Comparison of ENCODE assay signal across 16 mouse cellular contexts in the genomic region with DNA sequence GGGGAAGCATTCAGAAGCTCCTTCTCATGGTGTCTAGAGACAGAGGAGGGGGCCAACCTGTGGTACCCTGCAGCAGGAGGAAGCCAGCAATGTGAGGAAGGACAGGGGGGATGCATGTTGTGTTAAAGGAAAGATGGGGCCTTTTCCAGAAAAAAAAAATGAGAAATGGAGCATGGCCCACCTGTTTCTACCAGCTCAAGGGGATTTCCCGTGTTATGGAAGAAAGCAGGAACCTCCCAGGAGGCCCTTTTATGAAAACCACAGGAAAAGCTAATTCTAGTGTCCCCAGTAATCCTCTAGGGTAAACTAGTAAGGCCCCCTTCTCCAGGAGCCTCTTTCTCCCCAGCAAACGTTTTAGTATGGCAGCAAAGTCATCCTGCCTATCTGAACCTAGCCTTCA.
A peak's percentile ranks its signal among the peaks of the same experiment; 100 is the strongest.
DNase-seq lines count a peak whose midpoint lies in the region; ATAC-seq and TF ChIP-seq lines count a peak whose summit lies in the region.
"Had no signal": no experiment of that assay in that cellular context is flagged by ENCODE, and none has a peak within 500 bp of the region (broad histone marks: within the 10 kb centered on the region; RNA-seq: fewer than 3 reads in every experiment).

No protein-coding gene starts in this region.

- H3K4me1 ChIP-seq in hindbrain, embryonic 12.5 days: peaks cover 3% of the 10 kb centered on the region
- no peaks in the 10 kb centered on the region for H3K4me1 ChIP-seq in hindbrain, embryonic 10.5 days (replicated peaks)
- no peaks in the 10 kb centered on the region for H3K4me1 ChIP-seq in hindbrain, postnatal 0 days (ENCODE audit: insufficient read depth, low read length)
- H3K4me1 ChIP-seq: embryonic facial prominence, embryonic 12.5 days had no signal

- no peak overlapping the region for H3K4me3 ChIP-seq in hindbrain, embryonic 12.5 days
- no peak overlapping the region for H3K4me3 ChIP-seq in hindbrain, embryonic 10.5 days
- H3K4me3 ChIP-seq in left cerebral cortex, adult 2 months: no peak overlapping the region
- H3K4me3 ChIP-seq in hindbrain, postnatal 0 days (ENCODE audit: low read length): no peak overlapping the region
- H3K4me3 ChIP-seq: embryonic facial prominence, embryonic 12.5 days; hindbrain, embryonic 15.5 days had no signal

- no peak for ATAC-seq in hindbrain, embryonic 12.5 days (ENCODE audit: low FRiP score)
- no peak for ATAC-seq in hindbrain, postnatal 0 days
- ATAC-seq: forebrain, embryonic 16.5 days had no signal

- H3K27ac ChIP-seq in hindbrain, embryonic 12.5 days: peak overlapping the region; percentile 40; the same call in 1 of the 2 replicates
- no peak overlapping the region for H3K27ac ChIP-seq in hindbrain, embryonic 10.5 days
- H3K27ac ChIP-seq in left cerebral cortex, adult 2 months: peak overlapping the region; percentile 78
- peak overlapping the region; percentile 36; the same call in 1 of the 2 replicates for H3K27ac ChIP-seq in hindbrain, postnatal 0 days
- H3K27ac ChIP-seq: embryonic facial prominence, embryonic 12.5 days had no signal

- H3K36me3 ChIP-seq in hindbrain, embryonic 12.5 days: no peaks in the 10 kb centered on the region
- H3K36me3 ChIP-seq in hindbrain, embryonic 10.5 days: no peaks in the 10 kb centered on the region
- no peaks in the 10 kb centered on the region for H3K36me3 ChIP-seq in hindbrain, postnatal 0 days (ENCODE audit: insufficient read depth, low read length)
- H3K36me3 ChIP-seq: embryonic facial prominence, embryonic 12.5 days; G1E; hindbrain, embryonic 15.5 days had no signal

- 58% methylated on average over 2 of the region's 2 CpGs for WGBS in hindbrain, embryonic 12.5 days
- WGBS in hindbrain, embryonic 10.5 days: 57% methylated on average over 2 of the region's 2 CpGs
- 44% methylated on average over 2 of the region's 2 CpGs for WGBS in hindbrain, postnatal 0 days

- no peak overlapping the region for H3K9ac ChIP-seq in hindbrain, embryonic 12.5 days
- H3K9ac ChIP-seq in hindbrain, postnatal 0 days (replicated peaks; ENCODE audit: low read length): no peak overlapping the region
- H3K9ac ChIP-seq: embryonic facial prominence, embryonic 12.5 days; hindbrain, embryonic 15.5 days had no signal

- H3K9me3 ChIP-seq in hindbrain, embryonic 12.5 days (replicated peaks): no peaks in the 10 kb centered on the region
- no peaks in the 10 kb centered on the region for H3K9me3 ChIP-seq in hindbrain, embryonic 10.5 days
- H3K9me3 ChIP-seq in hindbrain, postnatal 0 days (ENCODE audit: low read length): no peaks in the 10 kb centered on the region
- H3K9me3 ChIP-seq: embryonic facial prominence, embryonic 12.5 days; G1E; hindbrain, embryonic 15.5 days had no signal

- no peak for TF ChIP-seq CTCF in left cerebral cortex, adult 2 months (IDR thresholded peaks at IDR 0.05)
- no peak for TF ChIP-seq CTCF in hindbrain, postnatal 0 days (IDR thresholded peaks at IDR 0.05; ENCODE audit: low read depth)

- no peak overlapping the region for H3K4me2 ChIP-seq in hindbrain, embryonic 12.5 days (replicated peaks)
- H3K4me2 ChIP-seq in hindbrain, postnatal 0 days (ENCODE audit: low read depth, low read length): no peak overlapping the region
- H3K4me2 ChIP-seq: embryonic facial prominence, embryonic 12.5 days; hindbrain, embryonic 15.5 days had no signal

- intact Hi-C loops in left cerebral cortex, adult 2 months (cut with DNase I): no loop called here

- H3K27me3 ChIP-seq in hindbrain, embryonic 12.5 days: no peaks in the 10 kb centered on the region
- H3K27me3 ChIP-seq in hindbrain, embryonic 10.5 days (ENCODE audit: insufficient read depth, poor library complexity, severe bottlenecking): no peaks in the 10 kb centered on the region
- H3K27me3 ChIP-seq in hindbrain, postnatal 0 days (ENCODE audit: insufficient read depth, low read length): no peaks in the 10 kb centered on the region
- H3K27me3 ChIP-seq: embryonic facial prominence, embryonic 12.5 days; hindbrain, embryonic 15.5 days had no signal

- no peak for DNase-seq in hindbrain, embryonic 10.5 days (ENCODE audit: low spot score)
- no peak for DNase-seq in left cerebral cortex, adult 2 months (ENCODE audit: extremely low spot score in 1 of 2, low spot score in 2 of 2)
- no peak for DNase-seq in left cerebral cortex, adult 9 months (ENCODE audit: low spot score in 2 of 2)
- no peak for DNase-seq in hindbrain, postnatal 0 days (ENCODE audit: low spot score)
- no peak for DNase-seq in kidney, adult 9 months
- DNase-seq: adrenal gland, adult 8-10 months; cerebellum, adult 11 months; cerebellum, adult 8-10 months; cerebellum, postnatal 14 days; gastrocnemius, postnatal 14 days; kidney, adult 11 months had no signal
